ENCODE assay signal across 10 mouse cellular contexts in the genomic region with DNA sequence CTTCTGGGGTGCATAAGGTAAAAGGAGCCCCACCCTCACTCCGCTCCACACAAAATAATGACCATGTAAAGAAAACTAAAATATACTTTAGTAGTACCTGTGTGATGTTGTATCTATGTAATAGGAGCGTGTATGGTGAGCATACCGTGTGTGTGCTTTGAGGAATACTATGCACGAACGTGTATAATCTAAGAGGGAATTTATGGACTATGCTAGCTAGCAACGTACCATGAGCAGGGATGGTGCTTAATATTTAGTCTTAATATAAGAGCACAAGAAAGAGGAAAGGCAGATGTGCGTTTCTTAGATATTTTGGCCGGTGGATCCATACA. TPM values are rescaled to one million over a fixed set of nuclear protein-coding genes. Genes with fewer than 3 reads are reported as not detected.
DNase-seq lines count a peak whose midpoint lies in the region; ATAC-seq and TF ChIP-seq lines count a peak whose summit lies in the region.
"Had no signal": no experiment of that assay in that cellular context is flagged by ENCODE, and none has a peak within 500 bp of the region (broad histone marks: within the 10 kb centered on the region; RNA-seq: fewer than 3 reads in every experiment).

No protein-coding gene starts in this region.

- H3K4me2 ChIP-seq in forebrain, embryonic 11.5 days (ENCODE audit: low read depth, low read length, severe bottlenecking) = peak overlapping the region; percentile 79
- H3K4me2 ChIP-seq in liver, embryonic 12.5 days = peak overlapping the region; percentile 87

- H3K79me3 ChIP-seq in C2C12 (ENCODE audit: low read depth) = peaks cover 10% of the 10 kb centered on the region

- ATAC-seq in forebrain, embryonic 11.5 days (replicated peaks; ENCODE audit: low FRiP score) = peak; percentile 57
- ATAC-seq in liver, embryonic 12.5 days = peak; percentile 17; the same call in 1 of the 2 replicates

- peak overlapping the region; percentile 71 for H3K4me3 ChIP-seq in heart, adult 2 months
- H3K4me3 ChIP-seq in C2C12 (ENCODE audit: insufficient read depth, poor library complexity, severe bottlenecking) = peak overlapping the region; percentile 18
- H3K4me3 ChIP-seq in forebrain, embryonic 11.5 days (ENCODE audit: low read depth, low read length) = peak overlapping the region; percentile 90
- peak overlapping the region; percentile 97 for H3K4me3 ChIP-seq in liver, embryonic 12.5 days

- H3K9ac ChIP-seq in heart, adult 2 months (ENCODE audit: low read depth, low read length) = peak overlapping the region; percentile 63
- peak overlapping the region; percentile 45; the same call in 1 of the 2 replicates for H3K9ac ChIP-seq in forebrain, embryonic 11.5 days (ENCODE audit: low read length)
- peak overlapping the region; percentile 71 for H3K9ac ChIP-seq in liver, embryonic 12.5 days

- no peak for TF ChIP-seq EP300 in heart, adult 2 months (IDR thresholded peaks at IDR 0.05; ENCODE audit: insufficient read depth, low read depth, low read length)

- WGBS in heart, adult 2 months = 2% methylated on average over 8 of the region's 8 CpGs
- 2% methylated on average over 8 of the region's 8 CpGs for WGBS in forebrain, embryonic 11.5 days
- 3% methylated on average over 8 of the region's 8 CpGs for WGBS in liver, embryonic 12.5 days (ENCODE audit: insufficient replicate concordance)

- peaks cover 4% of the 10 kb centered on the region for H3K4me1 ChIP-seq in heart, adult 2 months (ENCODE audit: control insufficient read depth, insufficient read depth, low read length)
- peaks cover 6% of the 10 kb centered on the region; the same call in 1 of the 2 replicates for H3K4me1 ChIP-seq in forebrain, embryonic 11.5 days (replicated peaks; ENCODE audit: control insufficient read depth, insufficient read depth, low read length)
- peaks cover 24% of the 10 kb centered on the region for H3K4me1 ChIP-seq in liver, embryonic 12.5 days

- TF ChIP-seq CTCF in heart, adult 2 months (IDR thresholded peaks at IDR 0.05) = no peak
- no peak for TF ChIP-seq CTCF in C2C12 (IDR thresholded peaks at IDR 0.05; ENCODE audit: control insufficient read depth, insufficient read depth, insufficient read length)

- no peaks in the 10 kb centered on the region for H3K27me3 ChIP-seq in heart, adult 2 months (ENCODE audit: control insufficient read depth, insufficient read depth, low read length)
- H3K27me3 ChIP-seq in C2C12 (ENCODE audit: control insufficient read depth, insufficient read depth, insufficient read length) = no peaks in the 10 kb centered on the region
- no peaks in the 10 kb centered on the region for H3K27me3 ChIP-seq in forebrain, embryonic 11.5 days (ENCODE audit: control insufficient read depth, insufficient read depth, low read length)
- H3K27me3 ChIP-seq in liver, embryonic 12.5 days (replicated peaks) = no peaks in the 10 kb centered on the region

- DNase-seq in heart, adult 2 months = no peak
- DNase-seq in heart, postnatal 25 days (ENCODE audit: low spot score) = no peak
- DNase-seq in forebrain, embryonic 11.5 days (ENCODE audit: low spot score) = no peak
- no peak for DNase-seq in retina, postnatal 1 day
- DNase-seq in frontal cortex, postnatal 10 days (ENCODE audit: low spot score in 2 of 2) = no peak
- no peak for DNase-seq in gastrocnemius, postnatal 36 days

- TF ChIP-seq POLR2A in heart, adult 2 months (IDR thresholded peaks at IDR 0.05; ENCODE audit: insufficient read depth, low read depth, low read length) = no peak

- H3K9me3 ChIP-seq in forebrain, embryonic 11.5 days (ENCODE audit: control insufficient read depth, low read length) = no peaks in the 10 kb centered on the region
- H3K9me3 ChIP-seq in liver, embryonic 12.5 days (replicated peaks) = no peaks in the 10 kb centered on the region

- H3ac ChIP-seq in C2C12 (ENCODE audit: control insufficient read depth, insufficient read length, low read depth) = peak overlapping the region; percentile 6

- H3K79me2 ChIP-seq in heart, adult 2 months (replicated peaks; ENCODE audit: control insufficient read depth, insufficient read depth, low read length) = 0 out of 2 replicates have a peak, but pooled peaks cover 2% of the 10 kb centered on the region
- peaks cover 25% of the 10 kb centered on the region for H3K79me2 ChIP-seq in C2C12 (ENCODE audit: control insufficient read depth, insufficient read depth)

- intact Hi-C loops in heart, adult 2 months (cut with DNase I) = loop anchor here (2.0 to 10.0 kb wide), 3 partner anchors 106 to 362 kb away; a partner anchor contains a TSS
- intact Hi-C loops in heart, postnatal 25 days (cut with DNase I) = loop anchor here (5.0 to 10.0 kb wide), 2 partner anchors 224 to 361 kb away; a partner anchor contains a TSS
- intact Hi-C loops in gastrocnemius, postnatal 36 days (cut with DNase I) = loop anchor here (10.0 kb wide), 1 partner anchor 154 kb away; no protein-coding TSS in a partner anchor

- H3K27ac ChIP-seq in heart, adult 2 months = peak overlapping the region; percentile 99
- peak overlapping the region; percentile 53; the same call in 1 of the 2 replicates for H3K27ac ChIP-seq in forebrain, embryonic 11.5 days (ENCODE audit: low read depth, low read length)
- peak overlapping the region; percentile 94 for H3K27ac ChIP-seq in liver, embryonic 12.5 days

- H3K36me3 ChIP-seq in heart, adult 2 months (ENCODE audit: control insufficient read depth, insufficient read depth, low read length) = peaks cover 13% of the 10 kb centered on the region
- no peaks in the 10 kb centered on the region for H3K36me3 ChIP-seq in C2C12 (ENCODE audit: control insufficient read depth, insufficient read depth)
- H3K36me3 ChIP-seq in forebrain, embryonic 11.5 days (ENCODE audit: control insufficient read depth, insufficient read depth, low read length) = no peaks in the 10 kb centered on the region
- H3K36me3 ChIP-seq in liver, embryonic 12.5 days = no peaks in the 10 kb centered on the region

TF ChIP-seq in C2C12, 6 proteins besides CTCF, POLR2A, EP300 and RAD21:
- TF ChIP-seq CEBPB (IDR thresholded peaks at IDR 0.05; ENCODE audit: low read depth) = no peak
- TF ChIP-seq MYOG (IDR thresholded peaks at IDR 0.05; ENCODE audit: control insufficient read depth, extremely low read depth, insufficient read length) = no peak
- no peak for TF ChIP-seq MAX (IDR thresholded peaks at IDR 0.05)
- no peak for TF ChIP-seq MYOD1 (IDR thresholded peaks at IDR 0.05; ENCODE audit: control insufficient read depth, insufficient read length, low read depth)
- no peak for TF ChIP-seq USF1 (IDR thresholded peaks at IDR 0.05; ENCODE audit: low read depth)
- no peak for TF ChIP-seq FOSL1 (IDR thresholded peaks at IDR 0.05; ENCODE audit: insufficient read depth, low read length, poor library complexity, severe bottlenecking)

RNA-seq across cellular contexts. Expression of a gene that starts 0.5 kb away (rescaled TPM):
- 10 to 100 TPM; 56.1 to 63.5 TPM for total RNA-seq in heart, adult 2 months (2021)
- polyA plus RNA-seq in heart, adult 2 months (2012; rRNA removed) = 10.2 and 16.3 TPM in 2 replicates
- 10 to 100 TPM; 54.6 to 54.9 TPM for total RNA-seq in heart, postnatal 25 days (2021)
- polyA plus RNA-seq in C2C12 (2012; fragmentation: generic; extraction: Trizol) = 11.5 TPM
- polyA plus RNA-seq in forebrain, embryonic 11.5 days (2014; fragmentation: Nextera tagmentation; extraction: Ambion mirVana) = 31.1 and 37.1 TPM in 2 replicates
- polyA plus RNA-seq in liver, embryonic 12.5 days (2016; fragmentation: Nextera tagmentation; extraction: Ambion mirVana) = 22.9 and 23.4 TPM in 2 replicates
- 10 to 100 TPM; 22.9 to 24.8 TPM for total RNA-seq in gastrocnemius, postnatal 36 days (2021)

RNA-seq across cellular contexts. Expression of a gene that starts 51.0 kb away (rescaled TPM):
- 100 to 1,000 TPM; 325 to 352 TPM for total RNA-seq in heart, adult 2 months (2021)
- 192 and 372 TPM in 2 replicates for polyA plus RNA-seq in heart, adult 2 months (2012; rRNA removed)
- total RNA-seq in heart, postnatal 25 days (2021) = 100 to 1,000 TPM; 375 to 394 TPM
- polyA plus RNA-seq in C2C12 (2012; fragmentation: generic; extraction: Trizol) = 7.1 TPM
- polyA plus RNA-seq in forebrain, embryonic 11.5 days (2014; fragmentation: Nextera tagmentation; extraction: Ambion mirVana) = 0.17 and 0.51 TPM in 2 replicates
- 0.17 and 0.23 TPM in 2 replicates for polyA plus RNA-seq in liver, embryonic 12.5 days (2016; fragmentation: Nextera tagmentation; extraction: Ambion mirVana)
- total RNA-seq in gastrocnemius, postnatal 36 days (2021) = 100 to 1,000 TPM; 336 to 365 TPM
- total RNA-seq: common myeloid progenitor, adult 5-6 weeks; neutrophil, adult 5-6 weeks had no signal

RNA-seq across cellular contexts. Expression of a gene that starts 51.6 kb away (rescaled TPM):
- total RNA-seq in heart, adult 2 months (2021) = under 1 TPM in 1 of 2 experiments, not detected in 1; 0.31 TPM
- polyA plus RNA-seq in heart, adult 2 months (2012; rRNA removed) = 0.51 and 1.2 TPM in 2 replicates
- not detected for total RNA-seq in heart, postnatal 25 days (2021)
- not detected for polyA plus RNA-seq in C2C12 (2012; fragmentation: generic; extraction: Trizol)
- polyA plus RNA-seq in forebrain, embryonic 11.5 days (2014; fragmentation: Nextera tagmentation; extraction: Ambion mirVana) = not detected in 2 replicates
- polyA plus RNA-seq in liver, embryonic 12.5 days (2016; fragmentation: Nextera tagmentation; extraction: Ambion mirVana) = not detected in 2 replicates
- 1 to 10 TPM in 1 of 2 experiments, not detected in 1; 2.3 TPM for total RNA-seq in gastrocnemius, postnatal 36 days (2021)
- total RNA-seq: common myeloid progenitor, adult 5-6 weeks had no signal

Comparison
In these comparisons a context has a peak if more than half of its experiments do, and no peak if none do; other contexts are left out.
1. H3K4me3 ChIP-seq: peak in every context shown above with its lines; median percentile 97 in liver, embryonic 12.5 days; 90 in forebrain, embryonic 11.5 days; 71 in heart, adult 2 months; 18 in C2C12.
2. RNA of a gene that starts 51.0 kb away (polyA plus RNA-seq): 192 to 372 TPM in heart, adult 2 months; 7.1 TPM in C2C12 (single experiment), 0.17 to 0.51 TPM in forebrain, embryonic 11.5 days and 0.17 to 0.23 TPM in liver, embryonic 12.5 days; every median in the first group is over 10 times any median in the second.
3. Peak in every context shown above with its lines, with median percentiles within 50 percentile points of each other: H3K27ac ChIP-seq and H3K9ac ChIP-seq.